Mouse (Mus musculus): ENCODE measurements around the gene Tcl1b5.

The Tcl1b5 gene

DNA sequence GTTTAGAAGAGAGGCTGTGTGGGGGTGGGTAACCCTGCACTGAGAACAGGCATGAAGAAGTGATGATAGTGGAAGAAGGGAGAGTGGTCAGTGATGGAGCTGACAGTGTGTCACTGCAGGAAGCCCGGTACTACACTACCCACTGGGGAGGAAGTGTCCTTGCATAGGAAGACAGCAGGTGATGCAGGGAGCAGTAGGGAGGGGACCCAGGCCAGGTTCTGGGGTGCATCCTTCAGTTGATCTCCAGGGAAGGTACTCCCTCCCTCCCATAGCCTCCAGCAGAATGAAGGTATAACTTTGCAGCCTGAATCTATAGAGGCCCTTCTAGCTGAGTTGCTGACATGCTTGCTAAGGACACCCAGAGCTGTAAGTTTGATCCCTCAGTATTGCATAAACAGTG is 30.9 kb downstream of the Tcl1b5 start:
- no peak for DNase-seq (ENCODE audit: extremely low read depth, insufficient read length, low spot score)

DNA sequence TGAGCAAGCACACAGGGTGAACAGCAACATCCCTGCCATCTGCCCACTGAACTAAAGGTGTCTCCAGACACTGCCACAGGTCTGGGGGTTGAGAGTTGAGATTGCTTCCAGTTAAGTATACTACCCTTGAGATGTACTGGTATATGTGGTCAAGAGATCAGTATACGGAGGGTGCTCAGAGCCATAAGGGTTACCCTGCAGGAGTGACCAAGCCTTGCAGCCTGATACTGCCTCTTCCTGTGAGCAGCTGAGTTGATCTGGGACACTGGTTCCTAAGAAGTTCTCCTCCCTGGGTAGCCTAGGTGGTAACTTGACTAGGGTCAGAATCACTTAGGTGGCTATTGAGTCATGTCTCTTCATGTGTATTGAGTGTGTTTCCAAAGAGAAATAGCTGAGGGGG is 32.3 kb downstream of the Tcl1b5 start:
- DNase-seq (ENCODE audit: extremely low read depth, insufficient read length, low spot score), result no peak

GRCm38 (mm10) chr12:105209231-105209630 is 33.1 kb downstream of the Tcl1b5 start:
- DNase-seq (ENCODE audit: extremely low read depth, insufficient read length, low spot score), result no peak

DNA sequence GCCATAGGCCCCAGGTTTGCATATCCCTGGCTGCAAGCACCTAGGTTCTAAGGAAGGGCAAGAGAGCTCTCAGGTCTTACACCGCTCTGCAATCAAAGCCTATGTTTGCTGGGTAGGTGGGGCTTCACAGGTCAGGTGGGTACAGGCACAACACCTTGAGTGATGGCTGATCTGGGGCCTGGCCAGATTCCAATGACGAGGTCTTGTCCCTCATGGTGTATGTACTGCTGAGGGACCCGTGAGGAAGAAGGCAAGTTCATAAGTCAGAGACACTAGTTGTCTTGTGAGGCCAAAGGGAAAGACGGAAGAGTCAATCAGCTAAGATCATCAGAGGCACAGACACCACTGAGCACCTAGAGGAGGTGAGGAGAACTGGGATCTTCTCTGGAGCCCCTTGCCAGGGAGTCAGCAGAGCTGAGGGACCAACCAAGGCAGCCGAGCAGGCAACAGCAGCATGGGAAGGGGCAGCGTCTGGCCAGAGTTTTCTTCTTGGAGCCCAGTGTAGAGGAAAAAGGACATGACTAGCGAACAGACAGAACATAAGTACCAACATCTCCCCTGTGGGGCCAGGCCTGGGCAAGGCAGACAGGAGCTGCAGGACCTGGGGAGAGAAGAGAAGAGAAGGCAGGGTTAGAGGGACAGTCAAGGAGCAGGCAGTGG is 41.1 kb downstream of the Tcl1b5 start:
- no peak for DNase-seq (ENCODE audit: extremely low read depth, insufficient read length, low spot score)

DNA sequence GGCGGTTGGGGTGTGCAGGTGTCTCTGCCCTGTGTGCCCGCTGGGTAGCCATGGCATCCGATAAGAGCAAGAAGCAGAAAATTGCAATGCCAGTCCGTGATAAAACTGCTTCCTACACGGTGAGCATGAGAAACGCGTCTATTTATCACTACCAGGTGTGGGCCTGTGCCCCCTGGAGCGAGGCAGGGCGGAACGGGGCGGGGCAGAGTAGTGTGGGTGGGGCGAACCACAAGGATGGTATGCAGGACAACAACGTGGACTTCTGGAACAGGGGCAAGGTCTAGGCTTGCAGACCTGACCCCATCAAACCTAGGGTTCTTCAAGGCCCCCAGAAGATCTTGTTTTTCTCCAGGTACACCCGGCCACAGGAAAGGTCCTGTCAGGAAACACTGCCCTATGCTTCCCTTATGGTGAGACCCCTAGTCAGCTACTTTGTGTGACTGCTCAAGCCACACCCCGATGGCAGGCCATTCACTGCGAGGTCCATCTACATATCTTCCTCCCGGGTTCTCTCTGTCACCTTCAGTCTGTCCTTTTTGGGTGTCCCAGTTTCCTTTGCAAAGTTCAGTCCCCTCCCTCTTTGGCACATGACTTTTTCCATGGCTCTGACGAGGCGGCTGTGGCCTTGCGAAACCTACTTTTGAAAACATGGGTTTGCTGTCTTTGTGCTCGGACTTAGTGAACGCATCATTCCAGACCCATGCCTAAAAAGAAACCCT is 46.6 kb downstream of the Tcl1b5 start, which contains the start of gene Tcl1:
Tcl1 (minus strand) TSS at position 193 of the 719 bp plus-strand sequence.
- no peak for DNase-seq (ENCODE audit: extremely low read depth, insufficient read length, low spot score)

- DNase-seq (ENCODE audit: extremely low read depth, insufficient read length, low spot score), result no peak
Measured at GRCm38 (mm10) chr12:105224621-105225320, 48.6 kb downstream of the Tcl1b5 start.

Data from 3134 (cell line).